Mouse (Mus musculus): ENCODE data around the gene Arid3a. TPM values are rescaled to one million over a fixed set of nuclear protein-coding genes. Genes with fewer than 3 reads are reported as not detected.
A peak's percentile ranks its signal among the peaks of the same experiment; 100 is the strongest.

Arid3a gene
- total and polyA plus RNA-seq, 3 experiments, result 11.8 to 17.2 TPM; not detected in 1

DNA sequence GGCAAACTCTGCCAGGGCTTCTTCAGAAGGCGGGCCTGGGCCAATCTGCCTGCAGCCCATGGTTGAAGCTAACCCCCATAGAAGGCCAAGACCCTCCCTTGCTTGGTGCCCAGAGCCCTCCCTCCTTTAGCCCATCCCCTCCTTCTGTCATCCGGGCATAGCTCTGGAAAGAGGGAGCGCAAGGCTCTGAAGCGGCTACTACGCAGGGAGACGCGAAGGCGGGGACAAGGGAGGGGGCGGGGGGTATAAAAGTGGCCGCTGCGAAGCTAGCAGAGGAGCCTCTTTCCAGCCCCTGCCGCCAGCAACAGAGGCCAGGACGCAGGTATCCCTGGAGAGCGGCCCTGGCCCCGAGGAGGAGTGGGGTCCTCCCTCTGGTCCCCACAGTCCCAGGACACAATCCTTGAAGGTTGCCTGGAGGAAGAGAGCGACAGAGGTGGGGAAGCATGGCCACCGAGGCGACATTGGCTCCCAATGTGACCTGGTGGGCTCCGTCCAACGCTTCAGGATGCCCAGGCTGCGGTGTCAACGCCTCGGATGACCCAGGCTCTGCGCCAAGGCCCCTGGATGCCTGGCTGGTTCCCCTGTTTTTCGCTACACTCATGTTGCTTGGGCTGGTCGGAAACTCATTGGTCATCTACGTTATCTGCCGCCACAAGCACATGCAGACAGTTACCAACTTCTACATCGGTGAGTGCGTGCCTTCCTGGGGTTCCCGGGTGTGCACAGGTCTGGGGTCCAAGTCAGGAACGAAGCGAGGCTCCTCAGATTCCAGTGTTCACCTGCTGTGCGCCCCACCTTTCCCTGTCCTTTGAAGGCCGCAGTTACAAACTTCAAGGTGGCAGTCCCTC, 8.4 kb upstream of the Arid3a start:
- DNase-seq (ENCODE audit: low read depth, low spot score), result peak; percentile 83
- peaks cover 0 to 7% of the 10 kb centered on the region in 2 experiments; a peak in 2 of 4 replicates for H3K36me3 ChIP-seq (ENCODE audit: control insufficient read depth in 1 of 2, insufficient read depth in 2 of 2, low read length in 2 of 2)
- H3K9ac ChIP-seq (ENCODE audit: control insufficient read depth, low read depth, low read length, poor library complexity, severe bottlenecking), result peak overlapping the region; percentile 80
- H3K79me2 ChIP-seq (ENCODE audit: control insufficient read depth, insufficient read depth, low read length, poor library complexity), result peaks cover 21% of the 10 kb centered on the region
- TF ChIP-seq TCF12 (IDR thresholded peaks at IDR 0.05; ENCODE audit: low read depth, low read length) (0 out of 2 replicates have a peak, but pooled peaks have one; percentile 17), CHD1 (IDR thresholded peaks at IDR 0.05; ENCODE audit: low read depth, low read length) (no peak; the same call in 1 of the 2 replicates), MYC (IDR thresholded peaks at IDR 0.05; ENCODE audit: low read depth, low read length) (peak; percentile 51), TAL1 (IDR thresholded peaks at IDR 0.05; ENCODE audit: low read length) (peak; percentile 8; the same call in 1 of the 2 replicates), NELFE (IDR thresholded peaks at IDR 0.05; ENCODE audit: low read depth, low read length) (peak; percentile 62), MEF2A (IDR thresholded peaks at IDR 0.05; ENCODE audit: extremely low read depth, insufficient replicate concordance, low read depth, low read length, poor library complexity, severe bottlenecking) (no peak), UBTF (IDR thresholded peaks at IDR 0.05; ENCODE audit: borderline replicate concordance, insufficient read depth, low read depth, low read length) (0 out of 2 replicates have a peak, but pooled peaks have one; percentile 37), ZC3H11A (IDR thresholded peaks at IDR 0.05; ENCODE audit: low read depth, low read length) (no peak), MAX (IDR thresholded peaks at IDR 0.05; ENCODE audit: low read length) (peak; percentile 59), ZKSCAN1 (IDR thresholded peaks at IDR 0.05; ENCODE audit: low read depth, low read length) (no peak), ZNF384 (IDR thresholded peaks at IDR 0.05; ENCODE audit: low read depth, low read length) (no peak), SIN3A (IDR thresholded peaks at IDR 0.05; ENCODE audit: low read length) (peak; percentile 27; the same call in 1 of the 2 replicates), JUND (IDR thresholded peaks at IDR 0.05; ENCODE audit: low read depth, low read length) (no peak), ELF1 (IDR thresholded peaks at IDR 0.05; ENCODE audit: low read depth, low read length) (no peak; the same call in 1 of the 2 replicates), BHLHE40 (IDR thresholded peaks at IDR 0.05; ENCODE audit: borderline replicate concordance, low read depth, low read length) (peak; percentile 49; the same call in 1 of the 2 replicates), ZMIZ1 (IDR thresholded peaks at IDR 0.05; ENCODE audit: low read depth, low read length) (peak; percentile 79), RCOR1 (IDR thresholded peaks at IDR 0.05; ENCODE audit: low read depth, low read length) (no peak), CHD2 (IDR thresholded peaks at IDR 0.05; ENCODE audit: low read length) (no peak), GATA1 (IDR thresholded peaks at IDR 0.05; ENCODE audit: low read depth, low read length) (peak; percentile 36; the same call in 1 of the 2 replicates), CTCF (IDR thresholded peaks at IDR 0.05 in 2 of 3, conservative IDR thresholded peaks at IDR 0.05 in 1 of 3; ENCODE audit: control insufficient read depth in 1 of 3, insufficient read depth in 1 of 3, low read depth in 2 of 3, low read length in 3 of 3, poor library complexity in 1 of 3, severe bottlenecking in 1 of 3) (no peak), MAFK (IDR thresholded peaks at IDR 0.05; ENCODE audit: borderline replicate concordance, low read depth, low read length) (no peak), POLR2AphosphoS2 (IDR thresholded peaks at IDR 0.05; ENCODE audit: low read length) (peak; percentile 60; the same call in 1 of the 2 replicates), TBP (IDR thresholded peaks at IDR 0.05; ENCODE audit: low read depth, low read length) (peak; percentile 83), MYB (IDR thresholded peaks at IDR 0.05; ENCODE audit: low read depth, low read length) (no peak), ETS1 (IDR thresholded peaks at IDR 0.05; ENCODE audit: low read depth, low read length) (peak; percentile 11; the same call in 1 of the 2 replicates), GABPA (IDR thresholded peaks at IDR 0.05; ENCODE audit: low read depth, low read length) (no peak), POLR2A (IDR thresholded peaks at IDR 0.05; ENCODE audit: control insufficient read depth in 1 of 2, insufficient read depth in 1 of 2, low read depth in 1 of 2, low read length in 2 of 2, poor library complexity in 1 of 2) (peak; percentile 75 to 79), E2F4 (IDR thresholded peaks at IDR 0.05; ENCODE audit: borderline replicate concordance, low read depth, low read length) (no peak), HCFC1 (IDR thresholded peaks at IDR 0.05; ENCODE audit: low read depth, low read length) (peak; percentile 11; the same call in 1 of the 2 replicates), NRF1 (IDR thresholded peaks at IDR 0.05; ENCODE audit: insufficient read depth, low read depth, low read length, poor library complexity, severe bottlenecking) (peak; percentile 17; the same call in 1 of the 2 replicates), MXI1 (IDR thresholded peaks at IDR 0.05; ENCODE audit: low read depth, low read length) (peak; percentile 80), MAZ (IDR thresholded peaks at IDR 0.05; ENCODE audit: low read depth, low read length) (peak; percentile 55; the same call in 1 of the 2 replicates)
- peaks cover 15 to 23% of the 10 kb centered on the region in 2 experiments for H3K4me1 ChIP-seq (ENCODE audit: control insufficient read depth in 1 of 2, insufficient read depth in 2 of 2, low read length in 2 of 2)
- H3K4me3 ChIP-seq (ENCODE audit: control insufficient read depth in 1 of 2, insufficient read depth in 1 of 2, low read depth in 2 of 2, low read length in 2 of 2), result peak overlapping the region; percentile 64 to 99
- H3K9me3 ChIP-seq (replicated peaks; ENCODE audit: insufficient read depth, low read length), result no peaks in the 10 kb centered on the region
- peak overlapping the region; percentile 40 for H3K27ac ChIP-seq (ENCODE audit: control insufficient read depth, low read depth, low read length)
- no peaks in the 10 kb centered on the region for H3K27me3 ChIP-seq (ENCODE audit: control insufficient read depth in 1 of 2, insufficient read depth in 2 of 2, low read length in 2 of 2)
